Mouse (Mus musculus) WW6 (cell line): Measurements from ENCODE around the gene Smarcc2.
A peak's percentile ranks its signal among the peaks of the same experiment; 100 is the strongest.

Experiments used
- DNase-seq: peaks from one replicate; pipeline ENCODE4 v3.0.0-alpha.2; 2013; ENCODE audit warnings: low read depth, low spot score

Gene Smarcc2

DNA sequence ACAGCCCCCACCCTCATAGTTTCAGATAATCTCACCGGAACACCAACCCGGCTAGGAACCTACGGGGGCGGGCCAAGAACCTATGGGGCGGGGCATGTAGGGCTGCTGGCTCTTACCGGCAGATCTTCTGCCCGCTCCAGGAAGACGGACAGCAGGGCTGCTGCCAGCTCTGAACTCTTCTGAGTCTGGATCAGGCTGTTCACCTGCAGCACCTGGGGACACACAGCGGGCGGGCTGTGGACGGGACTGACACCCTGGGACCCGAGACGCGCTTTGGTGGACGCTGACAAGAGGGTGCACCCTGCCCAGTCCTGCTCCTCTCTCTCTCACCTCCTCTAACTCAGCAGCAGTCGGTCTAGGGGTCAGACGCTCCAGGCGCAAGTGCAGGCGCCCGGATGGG lies 57.0 kb downstream of the Smarcc2 start:
- no peak for DNase-seq

- DNase-seq = no peak
These were observed 57.6 kb downstream of the Smarcc2 start for GRCm38 (mm10) chr10:128516677-128517076.

DNA sequence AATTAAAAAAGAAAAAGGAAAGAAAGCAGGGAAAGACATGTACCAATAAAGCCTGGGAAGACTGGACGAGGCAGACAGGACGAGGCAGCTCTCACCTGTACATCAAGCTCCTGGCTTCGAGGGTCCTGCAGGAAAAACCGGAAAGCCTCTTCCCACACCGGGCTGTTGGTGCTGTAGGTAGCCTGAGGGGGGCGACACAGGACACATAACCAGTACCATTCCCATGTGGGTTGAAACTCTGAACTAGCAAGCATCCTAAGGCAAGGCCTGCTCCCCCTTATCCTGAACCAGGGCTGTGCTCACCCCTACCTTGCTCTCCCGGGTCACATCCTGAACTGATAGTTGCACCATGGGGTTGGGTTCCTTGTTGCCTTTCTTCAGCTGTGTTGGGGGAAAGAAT lies 59.8 kb downstream of the Smarcc2 start:
- DNase-seq = no peak

DNA sequence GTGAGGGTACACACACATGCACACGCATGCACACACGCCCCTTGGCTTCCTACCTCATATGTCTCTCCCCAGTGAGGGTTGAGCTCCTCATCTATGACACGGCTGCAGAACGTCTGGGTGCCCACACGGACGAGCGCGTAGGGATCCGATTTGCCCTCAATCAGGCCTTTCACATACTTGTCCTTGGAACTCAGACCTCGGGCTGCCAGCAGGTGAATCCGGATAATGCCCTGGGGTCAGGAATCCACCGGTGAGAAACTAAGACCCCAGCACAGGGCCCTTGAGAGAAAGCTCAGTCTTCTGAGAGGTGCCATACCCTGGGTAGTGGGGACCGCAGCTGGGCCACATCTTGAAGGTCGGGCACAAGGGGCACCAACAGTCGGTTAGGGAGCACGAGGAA lies 61.5 kb downstream of the Smarcc2 start:
- no peak for DNase-seq

- DNase-seq = no peak
These were observed 63.3 kb downstream of the Smarcc2 start for GRCm38 (mm10) chr10:128522351-128522750.

GRCm38 (mm10) chr10:128524111-128524731 lies 65.2 kb downstream of the Smarcc2 start:
- DNase-seq = no peak

GRCm38 (mm10) chr10:128524732-128525662 lies 65.9 kb downstream of the Smarcc2 start:
- DNase-seq = no peak

- DNase-seq = peak; percentile 92
These were observed 66.7 kb downstream of the Smarcc2 start, which contains the start of gene Esyt1 for GRCm38 (mm10) chr10:128525671-128526308. Gene Esyt1, minus strand, starts transcription at chr10:128525871.

- no peak for DNase-seq
These were observed 67.6 kb downstream of the Smarcc2 start for GRCm38 (mm10) chr10:128526366-128527356.

- DNase-seq = no peak
These were observed 76.2 kb downstream of the Smarcc2 start for GRCm38 (mm10) chr10:128535206-128535605.

- no peak for DNase-seq
These were observed 76.7 kb downstream of the Smarcc2 start for GRCm38 (mm10) chr10:128535624-128536265.

DNA sequence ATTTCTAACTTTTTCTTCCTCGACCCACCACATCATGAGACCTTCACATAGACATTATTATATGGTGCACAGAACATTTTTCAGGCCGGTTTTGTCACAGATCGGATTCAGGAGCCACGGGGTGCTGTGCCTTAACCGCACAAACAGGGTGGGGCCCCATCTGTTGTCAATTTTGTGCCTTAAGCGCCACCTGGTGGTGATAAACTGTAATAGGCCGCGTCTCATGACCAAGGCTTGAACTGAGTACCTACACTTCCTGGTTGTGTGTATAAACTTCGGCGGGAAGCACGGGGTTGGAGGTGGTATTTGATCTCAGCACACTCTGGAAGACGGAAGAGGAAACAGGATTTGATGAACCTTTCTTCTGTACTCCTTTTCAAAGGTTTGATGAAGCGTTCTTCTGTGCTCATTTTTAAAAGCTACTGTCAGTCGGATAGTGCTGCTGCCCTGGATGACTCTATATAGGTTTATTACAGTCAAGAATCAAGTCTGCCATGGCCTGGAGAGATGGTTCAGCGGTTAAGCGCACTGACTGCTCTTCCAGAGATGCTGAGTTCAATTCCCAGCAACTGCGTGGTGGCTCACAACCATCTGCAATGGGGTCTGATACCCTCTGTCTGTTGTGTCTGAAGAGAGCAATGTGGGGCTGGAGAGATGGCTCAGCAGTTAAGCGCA lies 77.4 kb downstream of the Smarcc2 start:
- peak; percentile 77 for DNase-seq

- DNase-seq = no peak
These were observed 79.4 kb downstream of the Smarcc2 start for GRCm38 (mm10) chr10:128538340-128538870.
